Mouse (Mus musculus) heart, embryonic 11.5 days (tissue): ENCODE measurements around the gene Utp14a. TPM values are rescaled to one million over a fixed set of nuclear protein-coding genes. Genes with fewer than 3 reads are reported as not detected.
"Not testable (repeated sequence)": the region's sequence is repeated elsewhere in the genome, so short reads cannot be mapped to it uniquely, and the experiment has no call there.

Experiments
- ATAC-seq: fragments of 200-750 bp; cut with Nextera tagmentation; replicated peaks from 2 replicates; pipeline ENCODE4 v1.8.0; 2017; ENCODE audit warnings: moderate library complexity; ENCODE audit not compliant: insufficient number of reproducible peaks, low FRiP score, low TSS enrichment
- H3K27ac ChIP-seq: fragments of 300-500 bp; sonication (generic); 2 replicates; pipeline ENCODE4 v1.5.1; 2014; ENCODE audit warnings: mild to moderate bottlenecking, low read depth, low read length
- H3K27me3 ChIP-seq: fragments of 300-500 bp; sonication (generic); 2 replicates; pipeline ENCODE4 v1.6.1; 2014; ENCODE audit warnings: mild to moderate bottlenecking, low read length, mixed read lengths; ENCODE audit not compliant: control insufficient read depth, insufficient read depth
- H3K36me3 ChIP-seq: fragments of 300-500 bp; sonication (generic); 2 replicates; pipeline ENCODE4 v1.6.1; 2014; ENCODE audit warnings: mild to moderate bottlenecking, low read length, moderate library complexity, mixed read lengths; ENCODE audit not compliant: control insufficient read depth, insufficient read depth
- H3K4me1 ChIP-seq: fragments of 300-500 bp; sonication (generic); 2 replicates; pipeline ENCODE4 v1.6.1; 2014; ENCODE audit warnings: low read length; ENCODE audit not compliant: control insufficient read depth, insufficient read depth
- H3K4me2 ChIP-seq: fragments of 300-500 bp; sonication (generic); 2 replicates; pipeline ENCODE4 v1.6.1; 2014; ENCODE audit warnings: mild to moderate bottlenecking, moderate library complexity
- H3K4me3 ChIP-seq: fragments of 300-500 bp; sonication (generic); 2 replicates; pipeline ENCODE4 v1.5.1; 2014; ENCODE audit warnings: low read depth, low read length
- H3K9ac ChIP-seq: fragments of 300-500 bp; sonication (generic); 2 replicates; pipeline ENCODE4 v1.6.1; 2014; ENCODE audit warnings: mild to moderate bottlenecking, low read depth, low read length, moderate library complexity
- H3K9me3 ChIP-seq: fragments of 300-500 bp; sonication (generic); replicated peaks from 2 replicates; pipeline ENCODE4 v1.6.1; 2016; ENCODE audit warnings: low read length; ENCODE audit not compliant: control insufficient read depth
- WGBS: fragments of 180-500 bp; shearing (Covaris S2); extraction: QIAGEN DNeasy Blood & Tissue Kit; methylation state at CpG from one replicate; pipeline ENCODE4 v1.1.7; 2014; ENCODE audit not compliant: insufficient replicate concordance; 5-methylcytosine and 5-hydroxymethylcytosine counted together
- polyA plus RNA-seq: library from polyadenylated mRNA; unstranded; fragments of >200 nt; fragmentation: Nextera tagmentation; extraction: Ambion mirVana; gene quantifications from 2 replicates; pipeline ENCODE4 v1.2.1, GENCODE M21; 2014

Gene Utp14a
- polyA plus RNA-seq = 11.0 and 12.0 TPM in 2 replicates

DNA sequence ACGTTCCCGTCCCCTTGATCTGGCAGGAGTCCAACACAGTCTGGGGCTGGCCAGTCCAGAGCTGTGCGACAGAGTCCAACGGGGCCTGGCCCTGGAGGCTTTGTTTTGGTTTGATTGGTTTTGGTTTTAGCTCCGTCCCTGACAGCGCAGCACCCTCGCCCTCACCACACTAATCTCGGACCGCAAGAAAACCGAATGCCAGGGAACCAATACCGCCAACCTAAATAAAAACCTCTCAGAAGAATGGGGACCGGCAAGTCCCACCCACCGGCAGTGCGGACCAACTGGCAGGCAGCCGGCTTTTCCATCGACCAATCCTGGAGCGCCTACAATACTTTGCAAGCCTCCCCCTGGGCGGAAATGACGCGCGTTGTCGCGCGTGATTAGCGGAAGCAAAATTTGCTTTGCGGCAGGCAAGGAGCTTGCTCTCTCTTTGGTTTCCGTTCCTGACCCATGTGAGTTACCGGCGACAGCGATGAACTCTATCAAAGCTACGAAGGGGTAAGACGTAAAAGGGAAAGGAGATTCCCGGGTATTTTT, at the start of gene Utp14a:
TSS of gene Utp14a (plus strand) at position 395 of the 540 bp plus-strand sequence.
- Histone ChIP-seq H3K36me3 (no peaks in the 10 kb centered on the region), H3K9ac (peak within 1 kb of the TSS; percentile 64), H3K27me3 (no peaks in the 10 kb centered on the region), H3K4me2 (peak within 1 kb of the TSS; percentile 66), H3K4me3 (peak within 1 kb of the TSS; percentile 56), H3K4me1 (no peaks in the 10 kb centered on the region), H3K9me3 (no peaks in the 10 kb centered on the region), H3K27ac (peak within 1 kb of the TSS; percentile 74)
- 7% methylated on average over 33 of the region's 33 CpGs for WGBS
- peak; percentile 94 for ATAC-seq

DNA sequence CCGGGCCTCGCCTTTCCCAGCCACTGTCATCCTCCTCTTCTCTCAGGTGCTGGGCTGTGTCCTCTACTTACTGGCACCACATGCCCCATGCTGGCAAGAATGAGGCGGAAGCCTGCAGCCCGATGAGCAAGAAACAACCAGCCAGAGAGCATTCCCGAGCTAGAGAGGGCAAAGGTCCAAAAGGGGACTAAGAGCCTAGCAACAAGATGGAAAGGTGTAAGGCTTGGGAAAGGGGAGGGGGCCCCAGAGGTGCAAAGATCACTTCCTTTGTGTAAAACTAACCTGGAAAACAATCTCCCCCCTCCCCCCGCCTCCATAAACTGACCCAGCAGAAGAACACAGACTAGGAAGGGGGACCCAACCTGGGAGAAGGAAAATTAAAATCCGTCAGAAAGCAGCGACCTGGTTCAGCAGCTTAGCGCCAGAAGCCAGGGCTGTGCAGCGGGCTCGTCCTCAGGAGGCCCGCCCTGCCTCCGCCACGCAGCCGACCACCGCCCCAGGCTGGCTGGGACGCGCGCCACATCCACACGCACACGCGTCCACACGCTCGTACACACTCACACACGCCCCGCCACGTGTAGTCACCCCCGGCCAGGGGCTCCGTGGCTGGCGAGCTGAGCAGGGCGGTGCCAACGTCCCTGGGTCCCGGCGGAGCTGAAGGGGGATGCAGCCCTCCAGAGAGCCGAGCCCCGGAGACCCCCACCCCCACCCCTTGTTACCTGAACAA, 48.7 kb upstream of the Utp14a start:
- H3K4me1 ChIP-seq = peaks cover 4% of the 10 kb centered on the region; the same call in 1 of the 2 replicates
- peaks cover 4% of the 10 kb centered on the region; the same call in 1 of the 2 replicates for H3K27me3 ChIP-seq
- WGBS = 10% methylated on average over 36 of the region's 36 CpGs
- ATAC-seq = peak; percentile 72
- peak overlapping the region; percentile 64 for H3K4me2 ChIP-seq
- H3K36me3 ChIP-seq = no peaks in the 10 kb centered on the region
- peak overlapping the region; percentile 72 for H3K9ac ChIP-seq
- H3K9me3 ChIP-seq = no peaks in the 10 kb centered on the region
- no peak overlapping the region for H3K27ac ChIP-seq
- peak overlapping the region; percentile 66 for H3K4me3 ChIP-seq

DNA sequence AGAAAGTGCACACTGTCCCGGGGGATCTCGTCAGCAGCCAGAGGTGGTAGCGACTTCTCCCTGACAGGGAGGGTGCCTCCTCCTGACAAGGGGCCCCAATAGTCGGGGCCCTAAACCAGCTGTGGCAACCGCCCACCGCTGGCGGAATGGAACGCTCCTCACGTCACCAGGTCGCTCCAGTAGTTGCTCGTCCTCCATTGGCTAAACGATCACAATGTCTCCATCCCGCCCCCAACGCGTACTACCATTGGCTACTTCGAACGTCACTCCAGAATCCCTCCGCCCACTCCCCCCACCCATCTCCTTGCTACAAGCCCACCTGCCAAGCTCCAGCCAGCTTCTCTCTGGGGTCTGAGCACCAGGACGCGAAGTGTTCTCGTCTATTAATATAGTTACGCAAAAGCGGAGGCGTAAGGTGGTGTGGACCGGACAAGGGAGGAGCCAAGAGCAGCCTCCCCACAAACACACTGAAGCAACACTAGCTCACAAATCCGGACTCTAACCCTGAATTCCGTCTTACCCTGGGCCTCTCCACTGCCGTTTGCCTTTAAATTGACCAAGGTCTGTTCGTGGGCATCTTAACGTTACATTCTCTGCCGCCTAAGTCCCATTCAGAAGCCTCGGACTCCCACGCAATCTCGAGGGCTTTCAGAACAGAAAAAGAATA, 48.0 kb upstream of the Utp14a start, which contains the start of gene Zdhhc9:
TSS of gene Zdhhc9 (minus strand) at position 360 of the 667 bp plus-strand sequence.
- peak; percentile 96 for ATAC-seq
- H3K27ac ChIP-seq = no peak within 1 kb of the TSS
- peaks cover 4% of the 10 kb centered on the region; the same call in 1 of the 2 replicates for H3K27me3 ChIP-seq
- H3K36me3 ChIP-seq = no peaks in the 10 kb centered on the region
- peak within 1 kb of the TSS; percentile 72 for H3K9ac ChIP-seq
- peak within 1 kb of the TSS; percentile 66 for H3K4me3 ChIP-seq
- H3K9me3 ChIP-seq = no peaks in the 10 kb centered on the region
- peak within 1 kb of the TSS; percentile 64 for H3K4me2 ChIP-seq
- H3K4me1 ChIP-seq = peaks cover 4% of the 10 kb centered on the region; the same call in 1 of the 2 replicates
- WGBS = 12% methylated on average over 34 of the region's 34 CpGs

DNA sequence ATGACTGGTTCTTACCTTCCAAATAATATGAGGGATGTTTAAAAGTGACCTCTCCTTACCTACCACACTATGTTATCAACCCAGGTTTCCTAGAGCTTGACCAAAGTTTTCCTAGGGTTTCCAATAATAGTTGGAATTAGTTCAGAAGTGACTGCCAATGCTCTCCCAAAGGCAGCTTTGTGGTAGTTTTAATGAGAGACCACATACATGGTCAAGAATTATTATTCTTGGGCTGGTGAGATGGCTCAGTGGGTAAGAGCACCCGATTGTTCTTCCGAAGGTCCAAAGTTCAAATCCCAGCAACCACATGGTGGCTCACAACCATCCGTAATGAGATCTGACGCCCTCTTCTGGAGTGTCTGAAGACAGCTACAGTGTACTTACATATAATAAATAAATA, 46.9 kb upstream of the Utp14a start:
- H3K36me3 ChIP-seq, H3K4me1 ChIP-seq, H3K4me3 ChIP-seq, ATAC-seq, H3K27ac ChIP-seq, H3K4me2 ChIP-seq, H3K9me3 ChIP-seq, H3K27me3 ChIP-seq, H3K9ac ChIP-seq: not testable (repeated sequence)
- 77% methylated on average over 2 of the region's 4 CpGs for WGBS

DNA sequence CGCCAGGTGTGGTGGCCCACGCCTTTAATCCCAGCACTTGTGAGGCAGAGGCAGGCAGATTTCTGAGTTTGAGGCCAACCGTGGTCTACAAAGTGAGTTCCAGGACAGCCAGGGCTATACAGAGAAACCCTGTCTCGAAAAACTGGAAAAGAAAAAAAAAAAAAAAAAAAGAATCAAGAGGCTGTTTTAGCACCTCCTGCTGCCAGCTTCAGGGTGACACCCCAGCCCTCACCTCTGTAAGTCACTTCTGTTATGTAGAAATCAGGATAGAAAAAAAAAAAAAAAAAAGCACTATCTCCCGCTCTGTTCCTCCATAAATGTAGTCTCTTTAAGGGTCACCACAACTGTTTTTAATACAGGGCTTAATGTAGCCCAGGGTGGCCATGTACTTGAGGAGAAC, 37.2 kb upstream of the Utp14a start:
- Histone ChIP-seq H3K27ac (no peak overlapping the region), H3K36me3 (no peaks in the 10 kb centered on the region), H3K9ac (no peak overlapping the region), H3K4me2 (no peak overlapping the region), H3K9me3 (no peaks in the 10 kb centered on the region), H3K4me3 (no peak overlapping the region), H3K4me1 (no peaks in the 10 kb centered on the region), H3K27me3 (no peaks in the 10 kb centered on the region)
- 76% methylated on average over 5 of the region's 5 CpGs for WGBS
- no peak for ATAC-seq

DNA sequence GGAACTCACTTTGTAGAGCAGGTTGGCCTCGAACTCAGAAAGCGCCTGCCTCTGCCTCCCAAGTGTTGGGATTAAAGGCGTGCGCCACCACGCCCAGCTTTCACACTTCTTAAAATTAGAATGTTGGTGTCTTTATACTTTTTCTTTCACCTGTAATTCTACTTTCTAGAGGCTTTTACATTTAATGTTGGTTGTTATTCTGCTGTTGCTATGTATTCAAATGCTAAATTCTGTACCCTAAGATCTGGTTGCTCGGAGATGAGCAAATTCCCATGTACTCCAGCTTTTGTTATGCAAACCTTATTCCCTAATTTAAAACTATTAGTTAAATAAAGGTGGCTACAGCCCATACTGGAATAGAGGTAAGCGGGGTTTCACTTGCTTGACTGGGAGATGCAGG, 34.0 kb upstream of the Utp14a start:
- Histone ChIP-seq H3K9me3 (no peaks in the 10 kb centered on the region), H3K4me3 (no peak overlapping the region), H3K4me1 (no peaks in the 10 kb centered on the region), H3K27ac (no peak overlapping the region), H3K9ac (no peak overlapping the region), H3K36me3 (no peaks in the 10 kb centered on the region), H3K4me2 (no peak overlapping the region), H3K27me3 (no peaks in the 10 kb centered on the region)
- WGBS = 81% methylated on average over 7 of the region's 7 CpGs
- ATAC-seq = no peak

DNA sequence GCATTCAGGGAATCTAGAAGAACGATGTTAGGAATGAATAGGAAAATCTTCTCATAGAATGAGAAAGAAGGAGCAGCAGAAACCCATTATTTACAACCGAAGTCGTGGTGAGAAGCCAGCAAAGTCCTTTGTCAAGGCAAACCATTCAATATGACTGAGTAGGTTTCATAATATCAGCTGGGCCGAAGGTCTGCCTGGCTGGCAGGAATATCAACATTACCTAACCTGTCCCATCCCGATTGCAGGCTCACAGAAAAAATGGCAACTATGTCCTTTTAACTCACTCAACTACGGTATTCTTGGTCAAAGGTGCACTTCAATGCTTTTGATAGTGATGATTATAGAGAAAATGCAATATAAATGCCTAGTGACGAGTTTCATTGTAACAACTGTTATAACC, 30.4 kb upstream of the Utp14a start:
- no peak for ATAC-seq
- Histone ChIP-seq H3K36me3 (no peaks in the 10 kb centered on the region), H3K4me1 (no peaks in the 10 kb centered on the region), H3K4me2 (no peak overlapping the region), H3K27ac (no peak overlapping the region), H3K9me3 (no peaks in the 10 kb centered on the region), H3K9ac (no peak overlapping the region), H3K27me3 (no peaks in the 10 kb centered on the region), H3K4me3 (no peak overlapping the region)
- 73% methylated on average over 7 of the region's 7 CpGs for WGBS

DNA sequence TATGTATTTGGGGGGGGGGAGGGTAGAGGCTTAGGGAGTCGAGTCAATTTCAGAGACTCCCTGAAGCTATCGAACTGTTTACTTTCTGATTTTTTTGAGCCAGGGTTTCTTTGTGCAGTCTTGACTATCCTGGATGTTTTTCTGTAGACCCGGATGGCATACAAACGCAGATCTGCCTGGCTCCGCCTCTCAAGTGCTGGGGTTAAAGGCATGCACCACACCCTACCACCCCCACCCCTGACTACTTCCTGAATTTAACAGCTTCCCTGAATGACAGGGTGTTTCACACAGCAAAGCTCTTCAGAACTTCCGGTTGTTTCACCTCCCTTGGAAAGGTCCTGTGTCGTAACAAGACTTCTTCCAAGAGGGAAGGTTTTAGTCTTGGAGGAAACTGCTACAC, 22.2 kb upstream of the Utp14a start:
- Histone ChIP-seq H3K9ac (no peak overlapping the region), H3K4me2 (no peak overlapping the region), H3K4me1 (no peaks in the 10 kb centered on the region), H3K9me3 (no peaks in the 10 kb centered on the region), H3K4me3 (no peak overlapping the region), H3K36me3 (no peaks in the 10 kb centered on the region), H3K27me3 (no peaks in the 10 kb centered on the region), H3K27ac (no peak overlapping the region)
- 55% methylated on average over 7 of the region's 7 CpGs for WGBS
- ATAC-seq = no peak
